Comparison of ENCODE assay signal across 10 mouse cellular contexts in the genomic region with DNA sequence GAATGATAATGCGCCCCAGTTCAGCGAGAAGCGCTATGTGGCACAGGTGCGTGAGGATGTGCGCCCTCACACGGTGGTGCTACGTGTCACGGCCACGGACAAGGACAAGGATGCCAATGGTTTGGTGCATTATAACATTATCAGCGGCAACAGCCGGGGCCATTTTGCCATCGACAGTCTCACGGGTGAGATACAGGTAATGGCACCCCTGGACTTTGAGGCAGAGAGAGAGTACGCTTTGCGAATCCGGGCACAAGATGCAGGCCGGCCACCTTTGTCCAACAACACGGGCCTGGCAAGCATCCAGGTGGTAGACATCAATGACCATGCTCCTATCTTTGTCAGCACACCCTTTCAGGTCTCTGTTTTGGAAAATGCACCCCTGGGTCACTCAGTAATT. TPM values are rescaled to one million over a fixed set of nuclear protein-coding genes. Genes with fewer than 3 reads are reported as not detected.
DNase-seq lines count a peak whose midpoint lies in the region; ATAC-seq lines count a peak whose summit lies in the region.
"Had no signal": no experiment of that assay in that cellular context is flagged by ENCODE, and none has a peak within 500 bp of the region (broad histone marks: within the 10 kb centered on the region; RNA-seq: fewer than 3 reads in every experiment).

No protein-coding gene starts in this region.

- no peak for DNase-seq in lung, postnatal 10 days
- no peak for DNase-seq in forebrain, embryonic 10.5 days (ENCODE audit: extremely low spot score, low spot score)
- no peak for DNase-seq in intestine, embryonic 14.5 days (ENCODE audit: low spot score)
- no peak for DNase-seq in left cerebral cortex, postnatal 4 days
- no peak for DNase-seq in layer of hippocampus, adult 9-10 months (ENCODE audit: low spot score)
- no peak for DNase-seq in left cerebral cortex, postnatal 10 days (ENCODE audit: extremely low spot score in 1 of 2, low spot score in 2 of 2)

- ATAC-seq in lung, embryonic 15.5 days (ENCODE audit: borderline replicate concordance, extremely low read depth, low FRiP score, low TSS enrichment): no peak
- no peak for ATAC-seq in intestine, embryonic 14.5 days (replicated peaks; ENCODE audit: low FRiP score, low TSS enrichment, low read depth)
- no peak for ATAC-seq in neural tube, embryonic 12.5 days (ENCODE audit: low FRiP score, low read depth)
- ATAC-seq: Patski had no signal

- peak overlapping the region; percentile 41; the same call in 1 of the 2 replicates for H3K4me3 ChIP-seq in lung, embryonic 15.5 days
- H3K4me3 ChIP-seq in forebrain, embryonic 10.5 days: peak overlapping the region; percentile 69
- 0 out of 2 replicates have a peak overlapping the region, but pooled peaks have one; percentile 42 for H3K4me3 ChIP-seq in intestine, embryonic 14.5 days (ENCODE audit: low read depth, low read length)
- H3K4me3 ChIP-seq in neural tube, embryonic 12.5 days: peak overlapping the region; percentile 71; the same call in 1 of the 2 replicates

- H3K9me3 ChIP-seq in lung, embryonic 15.5 days: no peaks in the 10 kb centered on the region
- H3K9me3 ChIP-seq in forebrain, embryonic 10.5 days: no peaks in the 10 kb centered on the region
- no peaks in the 10 kb centered on the region for H3K9me3 ChIP-seq in intestine, embryonic 14.5 days (ENCODE audit: control insufficient read depth, low read length)
- H3K9me3 ChIP-seq in neural tube, embryonic 12.5 days: no peaks in the 10 kb centered on the region

- no peak overlapping the region for H3K9ac ChIP-seq in lung, embryonic 15.5 days
- H3K9ac ChIP-seq in intestine, embryonic 14.5 days (ENCODE audit: low read length): no peak overlapping the region
- H3K9ac ChIP-seq in neural tube, embryonic 12.5 days: peak overlapping the region; percentile 86; the same call in 1 of the 2 replicates

- H3K36me3 ChIP-seq in lung, embryonic 15.5 days: no peaks in the 10 kb centered on the region
- peaks cover 12% of the 10 kb centered on the region; the same call in 1 of the 2 replicates for H3K36me3 ChIP-seq in forebrain, embryonic 10.5 days (replicated peaks)
- H3K36me3 ChIP-seq in intestine, embryonic 14.5 days (ENCODE audit: control insufficient read depth, insufficient read depth, low read length): no peaks in the 10 kb centered on the region
- peaks cover 25% of the 10 kb centered on the region for H3K36me3 ChIP-seq in neural tube, embryonic 12.5 days

- no peak overlapping the region for H3K27ac ChIP-seq in lung, embryonic 15.5 days
- H3K27ac ChIP-seq in forebrain, embryonic 10.5 days: no peak overlapping the region
- H3K27ac ChIP-seq in intestine, embryonic 14.5 days (ENCODE audit: low read depth): no peak overlapping the region
- H3K27ac ChIP-seq in neural tube, embryonic 12.5 days: no peak overlapping the region
- H3K27ac ChIP-seq: layer of hippocampus, adult 2 months had no signal

- H3K4me2 ChIP-seq in lung, embryonic 15.5 days: no peak overlapping the region
- H3K4me2 ChIP-seq in intestine, embryonic 14.5 days (ENCODE audit: low read length): no peak overlapping the region
- peak overlapping the region; percentile 85 for H3K4me2 ChIP-seq in neural tube, embryonic 12.5 days (replicated peaks)

- 52% methylated on average over 18 of the region's 18 CpGs for WGBS in lung, embryonic 15.5 days
- 71% methylated on average over 18 of the region's 18 CpGs for WGBS in forebrain, embryonic 10.5 days
- WGBS in intestine, embryonic 14.5 days: 57% methylated on average over 18 of the region's 18 CpGs
- WGBS in neural tube, embryonic 12.5 days: 65% methylated on average over 18 of the region's 18 CpGs

- H3K4me1 ChIP-seq in lung, embryonic 15.5 days: peaks cover 24% of the 10 kb centered on the region
- peaks cover 59% of the 10 kb centered on the region for H3K4me1 ChIP-seq in forebrain, embryonic 10.5 days
- peaks cover 13% of the 10 kb centered on the region for H3K4me1 ChIP-seq in intestine, embryonic 14.5 days (replicated peaks; ENCODE audit: control insufficient read depth, insufficient read depth, low read length)
- H3K4me1 ChIP-seq in neural tube, embryonic 12.5 days: peaks cover 64% of the 10 kb centered on the region

- intact Hi-C loops in left cerebral cortex, postnatal 4 days (cut with DNase I): no loop called here
- intact Hi-C loops in left cerebral cortex, postnatal 10 days (cut with DNase I): no loop called here

- peaks cover 96% of the 10 kb centered on the region for H3K27me3 ChIP-seq in lung, embryonic 15.5 days
- peaks cover 100% of the 10 kb centered on the region for H3K27me3 ChIP-seq in forebrain, embryonic 10.5 days (ENCODE audit: poor library complexity, severe bottlenecking)
- peaks cover 89% of the 10 kb centered on the region for H3K27me3 ChIP-seq in intestine, embryonic 14.5 days (replicated peaks; ENCODE audit: control insufficient read depth, insufficient read depth, low read length)
- peaks cover 72% of the 10 kb centered on the region for H3K27me3 ChIP-seq in neural tube, embryonic 12.5 days (replicated peaks)

RNA-seq across cellular contexts. Expression of a gene that starts 1.8 kb away (rescaled TPM):
- polyA plus RNA-seq in lung, embryonic 15.5 days (2015; fragmentation: Nextera tagmentation; extraction: Ambion mirVana): 0.14 and 0.15 TPM in 2 replicates
- polyA plus RNA-seq in forebrain, embryonic 10.5 days (2016; fragmentation: Nextera tagmentation; extraction: Ambion mirVana): 1.5 and 2.1 TPM in 2 replicates
- 1.3 and 2.1 TPM in 2 replicates for polyA plus RNA-seq in intestine, embryonic 14.5 days (2014; fragmentation: Nextera tagmentation; extraction: Ambion mirVana)
- polyA plus RNA-seq in neural tube, embryonic 12.5 days (2016; fragmentation: Nextera tagmentation; extraction: Ambion mirVana): 12.1 and 14.3 TPM in 2 replicates
- 100 to 1,000 TPM; 103 to 112 TPM for total RNA-seq in left cerebral cortex, postnatal 4 days (2021)
- 10 to 100 TPM; 57.2 to 62.0 TPM for total RNA-seq in left cerebral cortex, postnatal 10 days (2021)

RNA-seq across cellular contexts. Expression of a gene that starts 19.7 kb away (rescaled TPM):
- 15.3 and 16.6 TPM in 2 replicates for polyA plus RNA-seq in lung, embryonic 15.5 days (2015; fragmentation: Nextera tagmentation; extraction: Ambion mirVana)
- polyA plus RNA-seq in forebrain, embryonic 10.5 days (2016; fragmentation: Nextera tagmentation; extraction: Ambion mirVana): 14.1 and 18.8 TPM in 2 replicates
- polyA plus RNA-seq in intestine, embryonic 14.5 days (2014; fragmentation: Nextera tagmentation; extraction: Ambion mirVana): 14.3 and 15.3 TPM in 2 replicates
- 16.4 and 23.6 TPM in 2 replicates for polyA plus RNA-seq in neural tube, embryonic 12.5 days (2016; fragmentation: Nextera tagmentation; extraction: Ambion mirVana)
- 10 to 100 TPM; 28.9 to 35.9 TPM for total RNA-seq in left cerebral cortex, postnatal 4 days (2021)
- total RNA-seq in left cerebral cortex, postnatal 10 days (2021): 10 to 100 TPM; 27.7 to 31.7 TPM

RNA-seq across cellular contexts. Expression of a gene that starts 25.2 kb away (rescaled TPM):
- 7.8 and 10.4 TPM in 2 replicates for polyA plus RNA-seq in lung, embryonic 15.5 days (2015; fragmentation: Nextera tagmentation; extraction: Ambion mirVana)
- 11.5 and 11.6 TPM in 2 replicates for polyA plus RNA-seq in forebrain, embryonic 10.5 days (2016; fragmentation: Nextera tagmentation; extraction: Ambion mirVana)
- polyA plus RNA-seq in intestine, embryonic 14.5 days (2014; fragmentation: Nextera tagmentation; extraction: Ambion mirVana): 13.5 and 14.8 TPM in 2 replicates
- polyA plus RNA-seq in neural tube, embryonic 12.5 days (2016; fragmentation: Nextera tagmentation; extraction: Ambion mirVana): 10.8 and 11.9 TPM in 2 replicates
- 10 to 100 TPM; 22.8 to 27.4 TPM for total RNA-seq in left cerebral cortex, postnatal 4 days (2021)
- 10 to 100 TPM; 35.3 to 41.3 TPM for total RNA-seq in left cerebral cortex, postnatal 10 days (2021)

RNA-seq across cellular contexts. Expression of a gene that starts 44.3 kb away (rescaled TPM):
- polyA plus RNA-seq in lung, embryonic 15.5 days (2015; fragmentation: Nextera tagmentation; extraction: Ambion mirVana): 72.5 and 74.7 TPM in 2 replicates
- polyA plus RNA-seq in forebrain, embryonic 10.5 days (2016; fragmentation: Nextera tagmentation; extraction: Ambion mirVana): 78.3 and 89.3 TPM in 2 replicates
- 107 and 110 TPM in 2 replicates for polyA plus RNA-seq in intestine, embryonic 14.5 days (2014; fragmentation: Nextera tagmentation; extraction: Ambion mirVana)
- polyA plus RNA-seq in neural tube, embryonic 12.5 days (2016; fragmentation: Nextera tagmentation; extraction: Ambion mirVana): 167 and 170 TPM in 2 replicates
- 100 to 1,000 TPM; 188 to 206 TPM for total RNA-seq in left cerebral cortex, postnatal 4 days (2021)
- total RNA-seq in left cerebral cortex, postnatal 10 days (2021): 100 to 1,000 TPM; 165 to 170 TPM
